Mouse (Mus musculus): ENCODE measurements at regions not wholly inside any gene's neighbourhood (a gene's known extent, or its start where the extent isn't known, plus 50 kb on each side); places are given as distances from the start of the nearest gene placed in this dataset.

GRCm38 (mm10) chr10:16789641-16790243, 933.3 kb upstream of the Cited2 start:
- DNase-seq = no peak

- no peak for DNase-seq
These were observed 919.0 kb upstream of the Cited2 start for GRCm38 (mm10) chr10:16803978-16804377.

GRCm38 (mm10) chr10:16810716-16811115, 912.3 kb upstream of the Cited2 start:
- DNase-seq = no peak

GRCm38 (mm10) chr10:16814013-16814412, 909.0 kb upstream of the Cited2 start:
- no peak for DNase-seq

GRCm38 (mm10) chr10:16861534-16861933, 861.5 kb upstream of the Cited2 start:
- DNase-seq = no peak

- no peak for DNase-seq
These were observed 856.1 kb upstream of the Cited2 start for GRCm38 (mm10) chr10:16866914-16867313.

- no peak for DNase-seq
These were observed 848.9 kb upstream of the Cited2 start for GRCm38 (mm10) chr10:16874131-16874530.

GRCm38 (mm10) chr10:16878197-16878596, 844.8 kb upstream of the Cited2 start:
- DNase-seq = no peak

GRCm38 (mm10) chr10:16893316-16893715, 829.7 kb upstream of the Cited2 start:
- no peak for DNase-seq

GRCm38 (mm10) chr10:16895332-16895731, 827.7 kb upstream of the Cited2 start:
- DNase-seq = no peak

GRCm38 (mm10) chr10:16922888-16923287, 800.1 kb upstream of the Cited2 start:
- no peak for DNase-seq

- no peak for DNase-seq
These were observed 799.2 kb upstream of the Cited2 start for GRCm38 (mm10) chr10:16923851-16924250.

- DNase-seq = no peak
These were observed 785.3 kb upstream of the Cited2 start for GRCm38 (mm10) chr10:16937705-16938104.

GRCm38 (mm10) chr10:16951636-16952035, 771.4 kb upstream of the Cited2 start:
- DNase-seq = no peak

- no peak for DNase-seq
These were observed 762.0 kb upstream of the Cited2 start for GRCm38 (mm10) chr10:16960971-16961370.

- DNase-seq = no peak
These were observed 760.6 kb upstream of the Cited2 start for GRCm38 (mm10) chr10:16962463-16962862.

- DNase-seq = no peak
These were observed 744.2 kb upstream of the Cited2 start for GRCm38 (mm10) chr10:16978770-16979169.

GRCm38 (mm10) chr10:16990227-16990626, 732.8 kb upstream of the Cited2 start:
- DNase-seq = no peak

- DNase-seq = no peak
These were observed 729.2 kb upstream of the Cited2 start for GRCm38 (mm10) chr10:16993789-16994188.

- DNase-seq = no peak
These were observed 728.5 kb upstream of the Cited2 start for GRCm38 (mm10) chr10:16994526-16994925.

GRCm38 (mm10) chr10:16995010-16995409, 728.0 kb upstream of the Cited2 start:
- DNase-seq = no peak

GRCm38 (mm10) chr10:16996820-16997466, 726.1 kb upstream of the Cited2 start:
- DNase-seq = no peak

GRCm38 (mm10) chr10:17001320-17001719, 721.7 kb upstream of the Cited2 start:
- DNase-seq = no peak

GRCm38 (mm10) chr10:17003123-17003849, 719.7 kb upstream of the Cited2 start:
- no peak for DNase-seq

All from thymus, postnatal 14 days (tissue).